Mouse (Mus musculus) left cerebral cortex, adult 18-20 months (tissue): ENCODE measurements around the gene Otulin. TPM values are rescaled to one million over a fixed set of nuclear protein-coding genes. Genes with fewer than 3 reads are reported as not detected.

Experiments
- DNase-seq, 2 experiments: peaks; one replicate each; pipeline ENCODE4 v3.0.0; 2021 to 2022; ENCODE audit warnings: low spot score in 2 of 2, mixed read lengths in 1 of 2
- total RNA-seq, 2 experiments: library from RNA; stranded (reverse); gene quantifications; 2 replicates each; pipeline ENCODE4 v1.2.3; 2021

Gene Otulin
- total RNA-seq, 2 experiments from 2014 or later = 19.7 to 21.5 TPM

DNA sequence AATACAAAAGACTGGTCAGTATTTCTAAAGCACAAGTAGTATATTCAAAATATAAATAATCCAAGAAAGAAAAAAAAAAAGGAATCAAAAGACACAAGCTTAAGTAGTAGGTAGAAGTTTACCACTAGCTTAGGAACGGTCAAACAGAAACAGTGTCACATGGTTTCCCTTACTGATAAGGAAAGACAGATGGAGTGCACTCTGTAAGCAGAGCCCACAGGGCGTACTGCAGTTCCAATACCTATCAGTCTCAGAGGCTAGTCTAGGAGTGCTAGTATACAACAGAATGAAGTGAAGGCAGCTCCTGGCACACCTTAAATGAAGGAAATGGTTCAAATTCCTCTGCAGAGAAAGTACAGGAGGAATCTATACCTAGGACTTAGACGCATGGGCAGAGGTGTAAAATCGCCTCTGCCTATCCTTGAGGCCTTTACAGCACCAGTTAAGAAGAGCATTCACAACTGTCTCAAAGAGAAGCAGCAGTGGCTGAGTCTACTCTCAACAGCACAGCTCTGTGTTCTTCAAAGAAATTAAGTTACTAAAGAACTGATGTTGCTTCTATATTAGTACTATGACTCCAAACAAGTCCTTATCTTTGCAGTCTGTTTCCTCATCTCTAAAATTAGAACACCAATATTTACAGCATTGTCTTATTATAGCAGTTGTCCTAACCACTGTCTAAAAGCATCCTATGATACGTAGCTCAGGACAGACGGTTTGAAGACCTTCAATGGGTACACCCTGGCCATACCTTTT, 11.5 kb downstream of the Otulin start:
- DNase-seq = no peak

- DNase-seq = no peak
These were observed 13.3 kb downstream of the Otulin start for GRCm38 (mm10) chr15:27617227-27617626.

- no peak for DNase-seq
These were observed 14.3 kb downstream of the Otulin start for GRCm38 (mm10) chr15:27616159-27616558.

DNA sequence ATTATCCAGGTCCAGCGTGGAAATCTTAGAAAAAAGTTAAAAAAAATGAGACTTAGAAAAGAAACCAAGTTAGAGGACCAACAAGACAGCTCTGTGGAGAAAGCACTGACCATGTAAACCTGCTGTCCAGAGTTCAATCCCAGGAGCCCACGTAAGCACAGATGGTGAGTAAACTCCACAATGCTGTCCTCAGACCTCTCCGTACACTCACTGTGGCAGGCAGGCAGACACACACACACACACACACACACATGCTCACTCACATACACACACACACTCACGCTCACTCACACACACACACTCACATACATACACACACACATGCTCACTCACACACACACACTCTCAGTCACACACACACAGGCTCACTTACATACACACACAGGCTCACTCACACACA, 17.2 kb downstream of the Otulin start:
- no peak for DNase-seq

- peak; percentile 71 to 72 for DNase-seq
These were observed 17.8 kb downstream of the Otulin start for GRCm38 (mm10) chr15:27612533-27613221.

DNA sequence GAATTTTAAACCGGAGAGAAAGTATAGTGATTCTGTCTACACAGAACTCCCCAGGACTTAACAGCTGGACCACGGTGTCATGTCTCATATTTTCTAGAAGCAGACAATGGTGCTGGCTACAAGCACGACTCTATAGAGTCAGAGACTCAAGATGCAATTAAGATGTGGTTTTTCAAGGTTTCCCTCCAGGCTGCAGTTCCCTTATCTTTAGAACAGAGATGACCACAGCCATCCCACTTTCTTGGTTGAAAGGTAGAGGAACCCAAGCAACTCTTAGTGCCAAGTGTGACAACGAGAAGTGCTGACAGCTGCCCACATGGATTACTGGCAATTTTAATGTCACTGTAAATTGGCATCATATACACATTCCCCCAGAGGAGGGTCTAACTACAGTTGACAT, 20.9 kb downstream of the Otulin start:
- no peak for DNase-seq

DNA sequence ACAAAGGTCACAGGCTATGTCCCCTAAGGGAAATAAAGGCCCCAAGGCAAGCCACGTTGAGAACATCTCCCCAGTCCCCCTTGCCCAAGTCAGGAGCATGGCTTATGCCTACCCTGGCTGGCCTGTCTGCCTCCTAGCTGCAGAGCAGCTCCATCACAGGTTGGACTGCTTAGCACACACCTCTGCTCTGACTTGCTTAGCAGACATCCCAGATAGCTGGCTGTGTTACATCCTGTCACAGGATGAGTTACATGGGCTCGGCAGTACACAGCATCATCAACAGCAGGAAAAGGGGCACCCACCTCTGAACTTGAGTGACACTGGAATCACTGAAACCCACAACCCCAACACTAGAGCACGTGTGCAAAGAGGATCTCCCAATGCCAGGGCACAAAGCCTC, 25.2 kb downstream of the Otulin start:
- DNase-seq = no peak

DNA sequence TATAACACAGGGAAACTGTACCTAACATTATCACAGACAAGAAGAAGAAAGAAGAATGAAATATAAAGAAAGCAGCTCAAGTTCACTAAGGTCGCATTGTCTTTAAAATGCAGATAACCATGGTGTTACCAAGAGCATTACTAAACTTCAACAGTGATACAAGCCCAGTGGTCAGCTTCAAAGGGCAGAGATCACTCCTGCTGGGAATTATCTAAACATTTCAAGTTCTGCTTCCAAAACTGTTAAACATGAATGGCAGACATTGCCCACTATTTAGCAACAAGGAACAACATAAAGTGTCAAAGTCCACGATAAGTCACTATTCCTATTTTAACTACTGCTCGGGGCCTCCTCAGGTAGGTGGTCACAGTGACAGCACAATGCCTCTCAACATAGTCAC, 25.9 kb downstream of the Otulin start:
- no peak for DNase-seq

- DNase-seq = no peak
These were observed 30.0 kb downstream of the Otulin start for GRCm38 (mm10) chr15:27600524-27600923.

- no peak for DNase-seq
These were observed 31.6 kb downstream of the Otulin start for GRCm38 (mm10) chr15:27598786-27599385.

DNA sequence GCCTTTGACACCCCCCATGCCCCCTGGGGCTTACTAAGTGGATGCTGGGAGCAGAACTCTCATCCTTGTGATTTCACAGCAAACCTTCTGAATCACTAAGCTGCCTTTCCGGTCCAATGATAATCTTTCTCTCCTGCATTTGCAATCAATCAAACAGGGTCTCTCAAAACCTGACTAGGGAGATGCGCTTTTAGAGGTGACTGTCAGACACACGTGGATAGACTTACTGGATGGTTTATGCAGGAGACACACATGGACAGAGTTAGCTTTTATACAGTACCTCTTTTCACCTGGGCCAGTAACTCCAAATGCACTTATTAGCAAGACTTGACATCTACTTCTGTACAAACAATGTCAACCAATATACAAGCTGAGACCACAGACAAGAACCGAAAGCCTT, 33.0 kb downstream of the Otulin start:
- no peak for DNase-seq

DNA sequence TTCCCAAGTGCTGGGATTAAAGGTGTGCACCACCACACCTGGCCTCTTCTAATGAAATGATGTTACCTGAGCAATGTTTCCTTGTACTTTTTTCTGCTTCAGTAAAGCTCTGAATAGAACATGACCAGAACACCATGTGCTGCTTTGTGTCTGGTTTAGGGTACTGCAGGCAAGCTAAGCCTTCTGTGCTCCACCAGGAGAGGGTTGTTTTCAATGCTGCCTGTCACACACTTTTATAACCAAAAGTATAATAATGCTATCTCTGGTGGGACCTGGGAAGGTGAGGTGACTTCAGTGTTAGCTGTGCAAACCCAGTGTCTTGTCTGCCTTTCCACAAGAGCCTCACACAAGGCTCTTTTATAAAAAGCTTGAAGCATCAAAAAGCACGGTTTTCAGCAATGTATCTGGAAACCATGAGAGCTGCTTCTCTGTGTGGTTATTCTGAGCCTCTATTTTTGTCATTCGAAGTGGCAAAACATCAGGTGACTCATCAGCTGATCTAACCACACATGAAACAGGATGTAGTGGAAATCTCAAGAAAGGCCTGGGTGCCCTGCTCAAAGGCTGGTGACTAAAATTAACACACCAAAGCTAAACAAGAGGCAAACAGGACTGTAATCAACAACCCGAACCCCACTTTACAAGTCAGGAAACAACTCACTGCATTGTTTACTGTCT, 33.9 kb downstream of the Otulin start:
- peak; percentile 41 to 51 for DNase-seq

GRCm38 (mm10) chr15:27595560-27595959, 34.9 kb downstream of the Otulin start:
- DNase-seq = no peak

DNA sequence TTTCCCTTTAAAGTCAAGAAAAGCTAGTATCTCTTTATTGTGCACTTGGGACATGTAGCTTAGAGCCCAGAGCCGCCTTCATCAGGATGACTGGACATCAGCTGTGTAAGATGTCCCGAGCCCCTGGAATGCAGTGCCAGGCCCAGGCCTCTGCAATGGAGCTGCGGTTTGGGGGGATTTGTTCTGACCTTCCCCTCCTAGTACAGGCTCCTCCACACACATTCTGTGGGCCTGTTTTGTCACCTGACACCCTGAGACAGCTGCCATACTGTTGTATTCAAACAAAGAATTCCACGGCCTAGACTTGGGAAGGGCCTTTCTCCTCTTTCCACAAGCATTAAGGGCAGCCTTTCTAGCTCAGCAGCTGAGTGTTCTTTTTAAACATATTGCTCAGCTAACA, 35.5 kb downstream of the Otulin start:
- DNase-seq = no peak

DNA sequence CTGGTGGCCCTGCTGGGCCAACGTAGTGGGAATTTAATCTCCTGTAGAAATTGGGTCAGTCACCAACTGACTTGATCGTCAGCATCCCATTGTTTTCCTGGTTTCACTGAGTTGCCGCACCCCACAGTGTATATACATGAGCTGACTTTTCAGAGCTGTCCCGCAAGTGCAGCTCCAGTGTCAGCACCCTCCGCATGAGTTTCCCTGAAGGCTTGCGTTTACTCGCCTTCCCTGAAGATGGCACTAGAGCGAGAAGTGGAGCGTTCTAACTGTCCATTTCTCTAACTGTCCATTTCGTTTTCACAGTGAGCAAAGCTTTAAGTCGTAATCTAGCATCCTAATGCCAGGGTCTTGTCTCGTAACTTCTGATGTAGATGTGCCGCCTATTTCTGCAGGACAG, 36.8 kb downstream of the Otulin start:
- DNase-seq = peak; percentile 60 to 61

DNA sequence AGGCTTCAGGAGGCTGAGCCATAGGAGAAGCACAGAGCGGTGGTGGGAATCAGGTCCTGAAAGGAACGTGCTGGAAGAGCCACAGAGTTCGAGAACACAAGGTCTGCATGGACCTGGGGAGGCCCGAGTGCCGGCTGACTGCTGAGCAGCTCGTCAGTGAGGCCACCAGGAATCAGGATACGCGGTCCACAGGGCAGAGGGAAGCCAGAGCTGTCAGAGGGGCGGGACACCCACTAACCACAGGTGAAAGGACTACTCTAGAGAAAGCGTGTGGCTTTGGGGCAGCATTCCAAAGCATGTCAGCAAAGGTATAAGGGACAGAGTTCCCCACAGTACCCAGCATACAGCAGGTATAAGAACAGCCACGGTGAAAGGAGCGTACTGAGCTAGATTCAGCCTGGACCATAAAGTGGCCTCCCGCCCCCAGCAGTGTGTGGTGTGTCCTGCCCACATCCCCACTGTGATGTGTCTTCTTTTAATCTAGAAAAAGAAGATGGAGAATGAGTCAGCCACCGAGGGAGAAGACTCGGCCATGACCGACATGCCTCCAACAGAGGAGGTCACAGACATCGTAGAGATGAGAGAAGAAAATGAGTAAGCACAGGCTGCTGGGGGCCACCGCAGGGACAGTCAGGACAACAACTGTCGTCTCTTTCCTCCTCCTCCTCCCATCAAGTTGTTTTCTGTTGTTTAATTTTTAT, 37.7 kb downstream of the Otulin start:
- DNase-seq = peak; percentile 39 to 54

DNA sequence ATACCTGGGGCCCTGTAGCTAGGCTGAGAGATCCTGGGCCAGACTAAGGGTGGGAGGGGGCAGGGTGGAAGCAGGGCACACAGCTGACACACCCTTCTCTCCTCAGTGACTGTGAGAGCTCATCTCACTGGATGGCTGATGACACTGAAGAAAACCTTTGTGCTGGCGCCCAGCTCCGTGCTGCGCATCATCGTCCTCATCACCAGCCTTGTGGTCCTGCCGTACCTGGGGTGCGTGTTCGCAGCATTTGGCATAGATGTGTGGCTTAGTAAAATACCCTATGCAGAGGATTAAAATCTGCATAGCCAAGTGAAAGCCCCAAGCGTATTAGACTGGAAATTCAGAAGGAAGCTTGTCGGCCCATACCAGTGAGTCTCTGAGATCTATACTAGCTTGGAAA, 39.7 kb downstream of the Otulin start:
- DNase-seq = no peak

DNA sequence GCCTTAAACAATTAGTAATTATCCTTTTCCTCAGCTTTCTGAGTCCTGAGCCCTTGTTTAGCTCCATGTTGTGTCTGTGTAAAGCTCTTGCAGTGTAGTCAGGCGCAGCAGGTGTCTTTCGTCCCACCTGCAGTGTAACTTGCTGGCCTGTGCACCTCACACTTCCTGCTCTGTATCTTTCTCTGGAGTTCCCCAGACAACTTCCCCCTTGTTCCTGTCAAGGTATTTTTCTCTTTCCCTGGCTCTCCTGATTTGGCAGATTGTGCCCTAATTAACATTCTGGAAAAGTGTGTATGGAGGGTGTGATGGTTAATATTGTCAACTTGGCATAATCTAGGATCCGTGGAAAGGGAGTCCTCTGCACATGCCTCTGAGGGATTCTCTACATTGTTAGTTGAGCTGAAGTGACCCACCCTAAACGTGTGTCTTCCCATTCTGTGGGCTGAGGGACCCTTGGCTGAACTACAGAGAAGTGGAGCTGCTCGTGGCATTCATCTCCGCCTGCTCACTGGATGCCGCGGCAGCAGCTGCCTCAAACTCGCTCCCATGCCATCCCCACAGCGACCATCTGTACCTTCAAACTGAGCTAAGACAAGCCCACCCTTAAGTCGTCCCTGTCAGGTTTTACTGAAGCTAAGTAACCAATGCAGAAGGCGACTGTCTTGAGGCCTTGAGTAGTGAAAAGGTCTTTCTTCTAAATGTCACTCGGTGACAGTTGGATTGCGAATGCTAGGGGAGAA, 42.2 kb downstream of the Otulin start:
- DNase-seq = no peak

- DNase-seq = no peak
These were observed 44.4 kb downstream of the Otulin start for GRCm38 (mm10) chr15:27586093-27586480.

- no peak for DNase-seq
These were observed 44.9 kb downstream of the Otulin start for GRCm38 (mm10) chr15:27585466-27586092.
